Mouse (Mus musculus) G1E-ER4 (cell line): ENCODE measurements around the gene Gm4553. TPM values are rescaled to one million over a fixed set of nuclear protein-coding genes. Genes with fewer than 3 reads are reported as not detected.
"Not testable (repeated sequence)": the region's sequence is repeated elsewhere in the genome, so short reads cannot be mapped to it uniquely, and the experiment has no call there.

ENCODE experiments used
- GATA1 ChIP-seq: IDR thresholded peaks from one replicate; pipeline ENCODE4 v1.8.0; 2012; ENCODE audit warnings: low read length, inconsistent platforms
- polyA plus RNA-seq: library from polyadenylated mRNA; stranded (reverse); fragments of >175 nt; gene quantifications from 2 replicates; pipeline ENCODE4 v1.2.3, GENCODE M21; 2012

Gene Gm4553
- polyA plus RNA-seq = not detected in 2 replicates

- not testable (repeated sequence) for TF ChIP-seq GATA1
Measured at GRCm38 (mm10) chr7:142165639-142166038, at the start of gene Gm4553. Gm4553 (minus strand) TSS chr7:142165739.

- TF ChIP-seq GATA1 = no peak
Measured at GRCm38 (mm10) chr7:142211559-142211958, 46.0 kb upstream of the Gm4553 start, which contains the start of gene Gm7579. Gm7579 (plus strand) TSS chr7:142211859.

GRCm38 (mm10) chr7:142205488-142205887 lies 39.9 kb upstream of the Gm4553 start:
- no peak for TF ChIP-seq GATA1

GRCm38 (mm10) chr7:142201064-142201463 lies 35.5 kb upstream of the Gm4553 start, which contains the start of gene Krtap5-3:
Krtap5-3 (plus strand) TSS chr7:142201364.
- no peak for TF ChIP-seq GATA1

- TF ChIP-seq GATA1 = no peak
Measured at GRCm38 (mm10) chr7:142198748-142199147, 33.2 kb upstream of the Gm4553 start.

GRCm38 (mm10) chr7:142190289-142190688 lies 24.8 kb upstream of the Gm4553 start, which contains the start of gene Gm10153:
Gm10153 (minus strand) TSS chr7:142190389.
- no peak for TF ChIP-seq GATA1

GRCm38 (mm10) chr7:142188156-142188555 lies 22.6 kb upstream of the Gm4553 start:
- TF ChIP-seq GATA1 = no peak

- no peak for TF ChIP-seq GATA1
Measured at GRCm38 (mm10) chr7:142181021-142181420, 15.5 kb upstream of the Gm4553 start.

GRCm38 (mm10) chr7:142178685-142179084 lies 13.1 kb upstream of the Gm4553 start:
- TF ChIP-seq GATA1 = no peak

GRCm38 (mm10) chr7:142175905-142176304 lies 10.4 kb upstream of the Gm4553 start, which contains the start of gene Krtap5-2:
Krtap5-2 (minus strand) TSS chr7:142176005.
- TF ChIP-seq GATA1 = not testable (repeated sequence)

GRCm38 (mm10) chr7:142169836-142170235 lies 4.3 kb upstream of the Gm4553 start:
- TF ChIP-seq GATA1 = no peak

- TF ChIP-seq GATA1 = no peak
Measured at GRCm38 (mm10) chr7:142159366-142159765, 6.2 kb downstream of the Gm4553 start.

- TF ChIP-seq GATA1 = not testable (repeated sequence)
Measured at GRCm38 (mm10) chr7:142157013-142157412, 8.5 kb downstream of the Gm4553 start, which contains the start of gene Gm29735. Gm29735 (minus strand) TSS chr7:142157113.

GRCm38 (mm10) chr7:142155308-142155707 lies 10.2 kb downstream of the Gm4553 start:
- TF ChIP-seq GATA1 = no peak

GRCm38 (mm10) chr7:142152191-142152590 lies 13.3 kb downstream of the Gm4553 start:
- TF ChIP-seq GATA1 = no peak

- no peak for TF ChIP-seq GATA1
Measured at GRCm38 (mm10) chr7:142148633-142149032, 16.9 kb downstream of the Gm4553 start.

GRCm38 (mm10) chr7:142146033-142146432 lies 19.5 kb downstream of the Gm4553 start:
- TF ChIP-seq GATA1 = no peak
